Mouse (Mus musculus): Measurements from ENCODE around the gene Dus1l.
"Not testable (repeated sequence)": the region's sequence is repeated elsewhere in the genome, so short reads cannot be mapped to it uniquely, and the experiment has no call there.

The Dus1l gene

GRCm38 (mm10) chr11:120773463-120774190 is 22.6 kb downstream of the Dus1l start:
- DNase-seq, result no peak

DNA sequence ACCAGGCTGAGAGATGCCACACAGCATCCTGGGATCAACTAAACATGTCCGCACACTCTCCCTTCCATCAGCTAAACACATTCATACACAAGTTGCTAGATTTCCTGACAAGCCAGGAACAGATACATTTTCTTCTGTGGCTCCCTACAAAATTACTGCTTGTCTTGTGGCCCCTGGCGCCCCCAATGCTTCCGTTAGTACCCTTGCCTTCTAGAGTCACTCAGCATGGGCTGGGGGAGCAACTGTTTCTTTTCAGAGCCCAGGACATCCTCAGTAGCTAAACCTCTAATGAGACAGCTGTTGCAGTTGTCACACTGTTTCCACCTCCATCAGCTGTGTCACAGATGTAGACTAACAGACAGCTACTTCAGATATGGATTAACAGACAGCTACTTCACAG is 23.5 kb downstream of the Dus1l start:
- DNase-seq, result no peak

GRCm38 (mm10) chr11:120768206-120768605 is 28.0 kb downstream of the Dus1l start:
- DNase-seq, result no peak

DNA sequence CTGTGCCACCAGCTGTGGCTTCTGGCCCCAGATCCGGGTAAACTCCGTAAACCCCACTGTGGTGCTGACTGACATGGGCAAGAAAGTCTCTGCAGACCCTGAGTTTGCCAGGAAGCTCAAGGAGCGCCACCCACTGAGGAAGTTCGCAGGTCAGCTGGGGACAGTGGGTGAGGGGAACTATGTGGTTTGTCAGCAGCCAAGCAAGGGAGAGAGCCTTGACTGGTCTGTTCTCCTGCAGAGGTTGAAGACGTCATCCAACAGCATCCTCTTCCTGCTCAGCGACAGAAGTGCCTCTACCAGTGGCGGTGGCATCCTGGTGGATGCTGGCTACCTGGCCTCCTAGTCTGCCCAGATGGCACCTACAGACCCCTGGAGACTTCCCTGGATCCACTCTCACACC is 29.2 kb downstream of the Dus1l start:
- not testable (repeated sequence) for DNase-seq

GRCm38 (mm10) chr11:120763121-120763999 is 32.8 kb downstream of the Dus1l start:
- not testable (repeated sequence) for DNase-seq

DNA sequence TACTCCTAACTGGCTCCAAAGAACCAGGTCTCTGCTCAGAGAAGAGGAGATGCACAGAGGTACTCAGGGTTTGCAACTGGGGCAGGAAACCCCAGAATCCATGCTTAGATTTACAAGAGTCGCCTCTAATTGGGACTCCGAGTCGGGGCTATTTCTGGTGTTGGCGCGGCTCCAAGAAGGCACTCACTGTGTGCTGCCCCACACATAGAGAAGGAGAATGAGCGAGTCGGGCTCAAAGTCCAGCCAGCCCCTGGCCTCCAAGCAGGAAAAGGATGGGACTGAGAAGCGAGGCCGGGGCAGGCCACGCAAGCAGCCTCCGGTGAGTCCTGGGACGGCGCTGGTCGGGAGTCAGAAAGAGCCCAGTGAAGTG is 33.5 kb downstream of the Dus1l start, which contains the start of gene Hmga1b:
TSS of gene Hmga1b (plus strand) at position 123 of the 370 bp plus-strand sequence.
- not testable (repeated sequence) for DNase-seq

DNA sequence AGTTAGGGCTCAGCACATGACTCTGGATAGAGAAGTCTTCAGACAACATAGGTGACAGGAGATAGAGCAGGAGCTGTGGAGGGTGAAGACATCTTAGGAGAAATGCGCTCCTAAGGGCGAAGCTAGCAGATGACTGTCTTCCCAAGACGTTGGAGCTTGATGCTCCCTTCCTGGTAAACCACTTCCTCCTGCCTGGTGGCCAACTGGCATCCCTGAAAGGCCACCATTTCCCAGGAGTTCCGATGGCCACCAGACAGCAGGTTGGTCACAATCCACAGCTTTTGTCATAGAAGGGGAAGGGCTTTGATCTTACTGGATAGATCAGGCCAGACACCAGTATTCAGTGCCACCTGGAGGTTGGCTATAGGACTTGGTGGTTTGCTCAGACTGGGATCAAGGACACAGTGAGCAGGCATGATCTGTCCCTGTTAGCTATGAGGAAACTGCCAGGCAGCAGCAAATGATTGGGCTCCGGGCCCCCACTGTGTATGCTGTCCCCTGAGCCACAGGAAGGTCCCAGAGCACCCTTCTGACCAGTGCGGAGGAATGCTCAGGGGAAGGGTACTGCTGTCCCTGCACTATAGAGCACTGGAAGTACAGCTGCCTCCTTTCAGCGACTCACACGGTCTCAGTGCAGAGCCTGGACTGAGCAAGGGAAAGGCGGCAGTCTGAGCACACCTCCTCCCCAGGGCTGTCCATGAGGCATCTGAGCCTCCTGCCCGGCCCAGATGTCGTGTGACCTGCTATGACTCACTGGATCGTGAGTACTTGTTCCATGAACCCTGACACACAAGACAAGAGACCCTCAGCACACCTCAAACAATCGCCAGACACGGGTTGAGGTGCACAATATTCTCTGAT is 34.2 kb downstream of the Dus1l start:
- no peak for DNase-seq

- no peak for DNase-seq
These were observed 36.0 kb downstream of the Dus1l start for GRCm38 (mm10) chr11:120760236-120760635.

- no peak for DNase-seq
These were observed 44.6 kb downstream of the Dus1l start for GRCm38 (mm10) chr11:120751606-120752005.

GRCm38 (mm10) chr11:120749430-120749829 is 46.8 kb downstream of the Dus1l start:
- DNase-seq, result peak; percentile 70

GRCm38 (mm10) chr11:120747974-120748373 is 48.2 kb downstream of the Dus1l start:
- no peak for DNase-seq

DNA sequence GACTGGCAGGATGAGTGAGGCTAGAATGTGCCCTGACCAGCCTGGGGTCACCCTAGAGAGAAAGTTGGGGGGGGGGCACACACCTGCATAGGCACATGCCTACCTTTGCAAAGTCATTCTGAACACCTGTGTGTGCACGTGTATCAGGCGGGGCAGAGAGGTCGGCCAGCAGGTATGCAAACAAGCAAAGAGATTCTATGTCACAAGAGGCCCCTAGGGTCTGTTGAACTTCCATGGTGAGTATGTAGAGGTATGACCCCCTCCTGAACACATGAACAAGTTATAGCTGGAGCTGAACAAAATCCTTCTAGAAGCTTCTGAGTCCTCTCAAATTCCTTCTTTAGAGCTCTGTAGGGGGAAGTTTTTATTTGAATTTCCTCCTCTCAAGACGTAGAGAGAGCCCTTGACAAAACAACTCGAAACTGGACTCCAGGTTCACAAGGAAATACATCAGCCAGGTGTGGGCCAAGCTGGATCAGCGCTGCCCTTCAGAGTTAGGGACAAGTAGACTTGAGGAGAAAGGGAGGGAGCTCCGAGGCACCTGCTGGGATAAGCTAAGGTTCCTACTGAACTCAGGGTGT is 52.0 kb downstream of the Dus1l start:
- peak; percentile 49 for DNase-seq

GRCm38 (mm10) chr11:120740981-120741380 is 55.2 kb downstream of the Dus1l start:
- DNase-seq, result no peak

Measured in lung, postnatal 14 days (tissue).